Mouse (Mus musculus): Measurements from ENCODE around the gene Ipo11. TPM values are rescaled to one million over a fixed set of nuclear protein-coding genes. Genes with fewer than 3 reads are reported as not detected.

Gene Ipo11
- polyA plus RNA-seq, 1 experiment from 2014 or later: 49.3 TPM

- H3K4me1 ChIP-seq (ENCODE audit: control insufficient read depth, insufficient read depth, low read length): no peaks in the 10 kb centered on the region
- WGBS: 95% methylated on average over 12 of the region's 12 CpGs
Observed at GRCm38 (mm10) chr13:106823121-106823874, 113.5 kb downstream of the Ipo11 start.

GRCm38 (mm10) chr13:106820149-106820548, 116.6 kb downstream of the Ipo11 start:
- no peak overlapping the region for H3K27ac ChIP-seq (ENCODE audit: low read length)
- no peak overlapping the region for H3K4me3 ChIP-seq (ENCODE audit: low read depth, low read length)
- H3K4me1 ChIP-seq (ENCODE audit: control insufficient read depth, insufficient read depth, low read length): no peaks in the 10 kb centered on the region
- no peaks in the 10 kb centered on the region for H3K9me3 ChIP-seq (ENCODE audit: control insufficient read depth, low read depth, low read length)
- no peaks in the 10 kb centered on the region for H3K27me3 ChIP-seq (ENCODE audit: control insufficient read depth, insufficient read depth, low read length)
- WGBS: 93% methylated on average over 2 of the region's 2 CpGs
- no peak overlapping the region for H3K4me2 ChIP-seq (replicated peaks; ENCODE audit: low read depth, low read length)
- H3K9ac ChIP-seq (replicated peaks; ENCODE audit: low read depth, low read length): no peak overlapping the region
- no peak for ATAC-seq (ENCODE audit: insufficient number of reproducible peaks, insufficient read depth, low FRiP score, low read depth)
- H3K36me3 ChIP-seq (ENCODE audit: control insufficient read depth, insufficient read depth, low read length): no peaks in the 10 kb centered on the region

More at GRCm38 (mm10) chr13:106823121-106823874, 113.5 kb downstream of the Ipo11 start:
- H3K9ac ChIP-seq (replicated peaks; ENCODE audit: low read depth, low read length): no peak overlapping the region
- no peaks in the 10 kb centered on the region for H3K27me3 ChIP-seq (ENCODE audit: control insufficient read depth, insufficient read depth, low read length)
- no peak overlapping the region for H3K4me2 ChIP-seq (replicated peaks; ENCODE audit: low read depth, low read length)
- ATAC-seq (ENCODE audit: insufficient number of reproducible peaks, insufficient read depth, low FRiP score, low read depth): no peak
- no peak overlapping the region for H3K4me3 ChIP-seq (ENCODE audit: low read depth, low read length)
- no peaks in the 10 kb centered on the region for H3K9me3 ChIP-seq (ENCODE audit: control insufficient read depth, low read depth, low read length)
- H3K27ac ChIP-seq (ENCODE audit: low read length): no peak overlapping the region
- no peaks in the 10 kb centered on the region for H3K36me3 ChIP-seq (ENCODE audit: control insufficient read depth, insufficient read depth, low read length)

GRCm38 (mm10) chr13:106819749-106820148, 117.0 kb downstream of the Ipo11 start:
- H3K9ac ChIP-seq (replicated peaks; ENCODE audit: low read depth, low read length): no peak overlapping the region
- H3K9me3 ChIP-seq (ENCODE audit: control insufficient read depth, low read depth, low read length): no peaks in the 10 kb centered on the region
- H3K27me3 ChIP-seq (ENCODE audit: control insufficient read depth, insufficient read depth, low read length): no peaks in the 10 kb centered on the region
- no peak for ATAC-seq (ENCODE audit: insufficient number of reproducible peaks, insufficient read depth, low FRiP score, low read depth)
- H3K4me2 ChIP-seq (replicated peaks; ENCODE audit: low read depth, low read length): no peak overlapping the region
- no peak overlapping the region for H3K27ac ChIP-seq (ENCODE audit: low read length)
- H3K4me3 ChIP-seq (ENCODE audit: low read depth, low read length): no peak overlapping the region
- H3K36me3 ChIP-seq (ENCODE audit: control insufficient read depth, insufficient read depth, low read length): no peaks in the 10 kb centered on the region
- H3K4me1 ChIP-seq (ENCODE audit: control insufficient read depth, insufficient read depth, low read length): no peaks in the 10 kb centered on the region
- 90% methylated on average over 4 of the region's 4 CpGs for WGBS

GRCm38 (mm10) chr13:106817066-106817465, 119.7 kb downstream of the Ipo11 start:
- 92% methylated on average over 5 of the region's 5 CpGs for WGBS
- Histone ChIP-seq H3K9me3 (ENCODE audit: control insufficient read depth, low read depth, low read length) (no peaks in the 10 kb centered on the region), H3K27ac (ENCODE audit: low read length) (no peak overlapping the region), H3K36me3 (ENCODE audit: control insufficient read depth, insufficient read depth, low read length) (no peaks in the 10 kb centered on the region), H3K9ac (replicated peaks; ENCODE audit: low read depth, low read length) (no peak overlapping the region), H3K4me3 (ENCODE audit: low read depth, low read length) (no peak overlapping the region), H3K4me1 (ENCODE audit: control insufficient read depth, insufficient read depth, low read length) (no peaks in the 10 kb centered on the region), H3K4me2 (replicated peaks; ENCODE audit: low read depth, low read length) (no peak overlapping the region), H3K27me3 (ENCODE audit: control insufficient read depth, insufficient read depth, low read length) (no peaks in the 10 kb centered on the region)
- no peak for ATAC-seq (ENCODE audit: insufficient number of reproducible peaks, insufficient read depth, low FRiP score, low read depth)

GRCm38 (mm10) chr13:106813519-106813918, 123.2 kb downstream of the Ipo11 start:
- Histone ChIP-seq H3K36me3 (ENCODE audit: control insufficient read depth, insufficient read depth, low read length) (peaks cover 17% of the 10 kb centered on the region), H3K9ac (replicated peaks; ENCODE audit: low read depth, low read length) (no peak overlapping the region), H3K4me1 (ENCODE audit: control insufficient read depth, insufficient read depth, low read length) (no peaks in the 10 kb centered on the region), H3K4me3 (ENCODE audit: low read depth, low read length) (no peak overlapping the region), H3K9me3 (ENCODE audit: control insufficient read depth, low read depth, low read length) (no peaks in the 10 kb centered on the region), H3K27ac (ENCODE audit: low read length) (no peak overlapping the region), H3K27me3 (ENCODE audit: control insufficient read depth, insufficient read depth, low read length) (no peaks in the 10 kb centered on the region), H3K4me2 (replicated peaks; ENCODE audit: low read depth, low read length) (no peak overlapping the region)
- WGBS: 76% methylated on average over 4 of the region's 4 CpGs
- ATAC-seq (ENCODE audit: insufficient number of reproducible peaks, insufficient read depth, low FRiP score, low read depth): no peak

- H3K4me2 ChIP-seq (replicated peaks; ENCODE audit: low read depth, low read length): no peak overlapping the region
- no peak overlapping the region for H3K4me3 ChIP-seq (ENCODE audit: low read depth, low read length)
- H3K4me1 ChIP-seq (ENCODE audit: control insufficient read depth, insufficient read depth, low read length): no peaks in the 10 kb centered on the region
- 91% methylated on average over 9 of the region's 9 CpGs for WGBS
- H3K36me3 ChIP-seq (ENCODE audit: control insufficient read depth, insufficient read depth, low read length): peaks cover 17% of the 10 kb centered on the region
- no peaks in the 10 kb centered on the region for H3K9me3 ChIP-seq (ENCODE audit: control insufficient read depth, low read depth, low read length)
- no peak overlapping the region for H3K27ac ChIP-seq (ENCODE audit: low read length)
- ATAC-seq (ENCODE audit: insufficient number of reproducible peaks, insufficient read depth, low FRiP score, low read depth): no peak
- no peaks in the 10 kb centered on the region for H3K27me3 ChIP-seq (ENCODE audit: control insufficient read depth, insufficient read depth, low read length)
- no peak overlapping the region for H3K9ac ChIP-seq (replicated peaks; ENCODE audit: low read depth, low read length)
Observed at GRCm38 (mm10) chr13:106813087-106813486, 123.7 kb downstream of the Ipo11 start.

GRCm38 (mm10) chr13:106810156-106810555, 126.6 kb downstream of the Ipo11 start:
- H3K27me3 ChIP-seq (ENCODE audit: control insufficient read depth, insufficient read depth, low read length): no peaks in the 10 kb centered on the region
- no peak for ATAC-seq (ENCODE audit: insufficient number of reproducible peaks, insufficient read depth, low FRiP score, low read depth)
- H3K4me2 ChIP-seq (replicated peaks; ENCODE audit: low read depth, low read length): no peak overlapping the region
- WGBS: 94% methylated on average over 7 of the region's 7 CpGs
- no peaks in the 10 kb centered on the region for H3K4me1 ChIP-seq (ENCODE audit: control insufficient read depth, insufficient read depth, low read length)
- no peak overlapping the region for H3K27ac ChIP-seq (ENCODE audit: low read length)
- peaks cover 17% of the 10 kb centered on the region for H3K36me3 ChIP-seq (ENCODE audit: control insufficient read depth, insufficient read depth, low read length)
- no peak overlapping the region for H3K9ac ChIP-seq (replicated peaks; ENCODE audit: low read depth, low read length)
- H3K4me3 ChIP-seq (ENCODE audit: low read depth, low read length): no peak overlapping the region
- H3K9me3 ChIP-seq (ENCODE audit: control insufficient read depth, low read depth, low read length): no peaks in the 10 kb centered on the region

GRCm38 (mm10) chr13:106808821-106809220, 127.9 kb downstream of the Ipo11 start:
- Histone ChIP-seq H3K36me3 (ENCODE audit: control insufficient read depth, insufficient read depth, low read length) (peaks cover 17% of the 10 kb centered on the region), H3K4me1 (ENCODE audit: control insufficient read depth, insufficient read depth, low read length) (no peaks in the 10 kb centered on the region), H3K9ac (replicated peaks; ENCODE audit: low read depth, low read length) (no peak overlapping the region), H3K27ac (ENCODE audit: low read length) (no peak overlapping the region), H3K4me2 (replicated peaks; ENCODE audit: low read depth, low read length) (no peak overlapping the region), H3K4me3 (ENCODE audit: low read depth, low read length) (no peak overlapping the region), H3K27me3 (ENCODE audit: control insufficient read depth, insufficient read depth, low read length) (no peaks in the 10 kb centered on the region), H3K9me3 (ENCODE audit: control insufficient read depth, low read depth, low read length) (no peaks in the 10 kb centered on the region)
- no peak for ATAC-seq (ENCODE audit: insufficient number of reproducible peaks, insufficient read depth, low FRiP score, low read depth)
- 82% methylated on average over 6 of the region's 6 CpGs for WGBS

- Histone ChIP-seq H3K36me3 (ENCODE audit: control insufficient read depth, insufficient read depth, low read length) (peaks cover 17% of the 10 kb centered on the region), H3K27me3 (ENCODE audit: control insufficient read depth, insufficient read depth, low read length) (no peaks in the 10 kb centered on the region), H3K27ac (ENCODE audit: low read length) (no peak overlapping the region), H3K9me3 (ENCODE audit: control insufficient read depth, low read depth, low read length) (no peaks in the 10 kb centered on the region), H3K9ac (replicated peaks; ENCODE audit: low read depth, low read length) (no peak overlapping the region), H3K4me1 (ENCODE audit: control insufficient read depth, insufficient read depth, low read length) (no peaks in the 10 kb centered on the region), H3K4me3 (ENCODE audit: low read depth, low read length) (no peak overlapping the region), H3K4me2 (replicated peaks; ENCODE audit: low read depth, low read length) (no peak overlapping the region)
- no peak for ATAC-seq (ENCODE audit: insufficient number of reproducible peaks, insufficient read depth, low FRiP score, low read depth)
- WGBS: 98% methylated on average over 2 of the region's 2 CpGs
Observed at GRCm38 (mm10) chr13:106808315-106808714, 128.4 kb downstream of the Ipo11 start.
